Mouse (Mus musculus) MEL (cell line): ENCODE results near the gene AU018091. TPM values are rescaled to one million over a fixed set of nuclear protein-coding genes. Genes with fewer than 3 reads are reported as not detected.

ENCODE experiments used
- DNase-seq: peaks from one replicate; pipeline ENCODE4 v3.0.0; 2011; ENCODE audit warnings: low read depth, low spot score
- H3K27ac ChIP-seq: 2 replicates; pipeline ENCODE4 v1.5.1; 2012; ENCODE audit warnings: low read depth, mild to moderate bottlenecking, control low read depth, low read length, moderate library complexity; ENCODE audit not compliant: control insufficient read depth
- H3K27me3 ChIP-seq, 2 experiments: fragments of 150-350 bp in 1 of 2; sonication (generic) in 1 of 2; 2 replicates each; pipeline ENCODE4 v1.6.1; 2012; ENCODE audit warnings: low read length in 2 of 2, mild to moderate bottlenecking in 2 of 2, improper control_type of control experiment in 1 of 2, moderate library complexity in 1 of 2; ENCODE audit not compliant: insufficient read depth in 2 of 2, control insufficient read depth in 1 of 2
- H3K36me3 ChIP-seq, 2 experiments: 2 replicates each; pipeline ENCODE4 v1.6.1; 2012 to 2014; ENCODE audit warnings: low read length in 2 of 2, improper control_type of control experiment in 1 of 2, inconsistent platforms in 1 of 2, mild to moderate bottlenecking in 1 of 2; ENCODE audit not compliant: insufficient read depth in 2 of 2, control insufficient read depth in 1 of 2
- H3K4me1 ChIP-seq, 2 experiments: fragments of 150-350 bp in 1 of 2; sonication (generic) in 1 of 2; 2 replicates each; pipeline ENCODE4 v1.6.1; 2012; ENCODE audit warnings: low read length in 2 of 2, improper control_type of control experiment in 1 of 2, mild to moderate bottlenecking in 1 of 2; ENCODE audit not compliant: insufficient read depth in 2 of 2, control insufficient read depth in 1 of 2
- H3K4me3 ChIP-seq, 2 experiments: fragments of 150-350 bp in 1 of 2; sonication (generic) in 1 of 2; 2 replicates each; pipeline ENCODE4 v1.5.1; 2012; ENCODE audit warnings: low read depth in 2 of 2, low read length in 2 of 2, mild to moderate bottlenecking in 2 of 2, moderate library complexity in 2 of 2, control low read depth in 1 of 2, improper control_type of control experiment in 1 of 2; ENCODE audit not compliant: control insufficient read depth in 1 of 2, insufficient read depth in 1 of 2
- H3K79me2 ChIP-seq: 2 replicates; pipeline ENCODE4 v1.6.1; 2012; ENCODE audit warnings: mild to moderate bottlenecking, low read length, moderate library complexity; ENCODE audit not compliant: control insufficient read depth, poor library complexity, insufficient read depth
- H3K9ac ChIP-seq: 2 replicates; pipeline ENCODE4 v1.6.1; 2012; ENCODE audit warnings: low read depth, mild to moderate bottlenecking, control low read depth, low read length, moderate library complexity; ENCODE audit not compliant: control insufficient read depth, poor library complexity, severe bottlenecking
- H3K9me3 ChIP-seq: fragments of 150-350 bp; sonication (generic); replicated peaks from 2 replicates; pipeline ENCODE4 v1.6.1; 2012; ENCODE audit warnings: mild to moderate bottlenecking, low read length, improper control_type of control experiment, moderate library complexity; ENCODE audit not compliant: insufficient read depth
- BHLHE40 ChIP-seq: IDR thresholded peaks from 2 replicates; pipeline ENCODE4 v1.6.1; 2012; ENCODE audit warnings: low read depth, mild to moderate bottlenecking, inconsistent platforms, low read length, improper control_type of control experiment, borderline replicate concordance
- CHD1 ChIP-seq: IDR thresholded peaks from 2 replicates; pipeline ENCODE4 v1.6.1; 2012; ENCODE audit warnings: low read depth, mild to moderate bottlenecking, inconsistent platforms, low read length, improper control_type of control experiment
- CHD2 ChIP-seq: IDR thresholded peaks from 2 replicates; pipeline ENCODE4 v1.6.1; 2011; ENCODE audit warnings: low read length, improper control_type of control experiment
- CTCF ChIP-seq, 3 experiments: IDR thresholded peaks in 2 of 3; conservative IDR thresholded peaks in 1 of 3; 2 replicates each; pipeline ENCODE4 v1.5.1; 2011 to 2012; ENCODE audit warnings: low read length in 3 of 3, low read depth in 2 of 3, mild to moderate bottlenecking in 2 of 3, improper control_type of control experiment in 1 of 3, inconsistent platforms in 1 of 3, mixed read lengths in 1 of 3, moderate library complexity in 1 of 3; ENCODE audit not compliant: control insufficient read depth in 1 of 3, insufficient read depth in 1 of 3, poor library complexity in 1 of 3, severe bottlenecking in 1 of 3
- ELF1 ChIP-seq: IDR thresholded peaks from 2 replicates; pipeline ENCODE4 v1.6.1; 2014; ENCODE audit warnings: low read depth, mild to moderate bottlenecking, inconsistent platforms, low read length, improper control_type of control experiment, moderate library complexity
- EP300 ChIP-seq, 2 experiments: IDR thresholded peaks; 2 replicates each; pipeline ENCODE4 v1.6.1; 2011; ENCODE audit warnings: improper control_type of control experiment in 2 of 2, low read length in 2 of 2, low read depth in 1 of 2, mild to moderate bottlenecking in 1 of 2
- GABPA ChIP-seq: IDR thresholded peaks from 2 replicates; pipeline ENCODE4 v1.6.1; 2012; ENCODE audit warnings: low read depth, mild to moderate bottlenecking, inconsistent platforms, low read length, improper control_type of control experiment, moderate library complexity
- GATA1 ChIP-seq: IDR thresholded peaks from 2 replicates; pipeline ENCODE4 v1.6.1; 2011; ENCODE audit warnings: low read depth, low read length, improper control_type of control experiment
- JUND ChIP-seq: IDR thresholded peaks from 2 replicates; pipeline ENCODE4 v1.6.1; 2011; ENCODE audit warnings: low read depth, mild to moderate bottlenecking, improper control_type of control experiment, low read length
- KAT2A ChIP-seq: conservative IDR thresholded peaks from 2 replicates; pipeline ENCODE4 v1.6.1; 2012; ENCODE audit warnings: low read depth, low read length, improper control_type of control experiment, inconsistent platforms
- MAX ChIP-seq: IDR thresholded peaks from 2 replicates; pipeline ENCODE4 v1.6.1; 2011; ENCODE audit warnings: low read length, improper control_type of control experiment
- MAZ ChIP-seq: IDR thresholded peaks from 2 replicates; pipeline ENCODE4 v1.6.1; 2012; ENCODE audit warnings: low read depth, mild to moderate bottlenecking, inconsistent platforms, low read length, improper control_type of control experiment
- MEF2A ChIP-seq: IDR thresholded peaks from 2 replicates; pipeline ENCODE4 v1.6.1; 2014; ENCODE audit warnings: low read depth, mild to moderate bottlenecking, inconsistent platforms, low read length, improper control_type of control experiment; ENCODE audit not compliant: poor library complexity, insufficient replicate concordance, severe bottlenecking; ENCODE audit errors: extremely low read depth
- MYB ChIP-seq: IDR thresholded peaks from 2 replicates; pipeline ENCODE4 v1.6.1; 2011; ENCODE audit warnings: mild to moderate bottlenecking, low read depth, low read length, improper control_type of control experiment
- MYC ChIP-seq: IDR thresholded peaks from 2 replicates; pipeline ENCODE4 v1.6.1; 2011; ENCODE audit warnings: low read depth, mild to moderate bottlenecking, low read length, improper control_type of control experiment, moderate library complexity
- NELFE ChIP-seq: IDR thresholded peaks from 2 replicates; pipeline ENCODE4 v1.6.1; 2011; ENCODE audit warnings: low read depth, low read length, improper control_type of control experiment
- NRF1 ChIP-seq: IDR thresholded peaks from 2 replicates; pipeline ENCODE4 v1.6.1; 2014; ENCODE audit warnings: low read depth, mild to moderate bottlenecking, inconsistent platforms, low read length, improper control_type of control experiment, moderate library complexity; ENCODE audit not compliant: poor library complexity, insufficient read depth, severe bottlenecking
- POLR2AphosphoS2 ChIP-seq: IDR thresholded peaks from 2 replicates; pipeline ENCODE4 v1.6.1; 2011; ENCODE audit warnings: low read length, improper control_type of control experiment
- SIN3A ChIP-seq: IDR thresholded peaks from 2 replicates; pipeline ENCODE4 v1.6.1; 2012; ENCODE audit warnings: low read length, improper control_type of control experiment, inconsistent platforms
- TAL1 ChIP-seq: IDR thresholded peaks from 2 replicates; pipeline ENCODE4 v1.6.1; 2012; ENCODE audit warnings: mild to moderate bottlenecking, inconsistent platforms, low read length, moderate library complexity, mixed read lengths
- TBP ChIP-seq: IDR thresholded peaks from 2 replicates; pipeline ENCODE4 v1.8.0; 2011; ENCODE audit warnings: low read depth, low read length, improper control_type of control experiment
- UBTF ChIP-seq: IDR thresholded peaks from 2 replicates; pipeline ENCODE4 v1.6.1; 2012; ENCODE audit warnings: low read depth, mild to moderate bottlenecking, inconsistent platforms, low read length, improper control_type of control experiment, moderate library complexity, borderline replicate concordance; ENCODE audit not compliant: insufficient read depth
- USF2 ChIP-seq, 2 experiments: IDR thresholded peaks; 2 replicates each; pipeline ENCODE4 v1.6.1; 2011 to 2012; ENCODE audit warnings: improper control_type of control experiment in 2 of 2, low read length in 2 of 2, borderline replicate concordance in 1 of 2, inconsistent platforms in 1 of 2, low read depth in 1 of 2, mild to moderate bottlenecking in 1 of 2; ENCODE audit not compliant: insufficient read depth in 1 of 2
- ZKSCAN1 ChIP-seq: IDR thresholded peaks from 2 replicates; pipeline ENCODE4 v1.6.1; 2012; ENCODE audit warnings: low read depth, mild to moderate bottlenecking, inconsistent platforms, low read length, improper control_type of control experiment, moderate library complexity
- ZMIZ1 ChIP-seq: IDR thresholded peaks from 2 replicates; pipeline ENCODE4 v1.6.1; 2012; ENCODE audit warnings: low read depth, mild to moderate bottlenecking, inconsistent platforms, low read length, improper control_type of control experiment, moderate library complexity
- ZNF384 ChIP-seq: IDR thresholded peaks from 2 replicates; pipeline ENCODE4 v1.6.1; 2012; ENCODE audit warnings: low read depth, mild to moderate bottlenecking, inconsistent platforms, low read length, improper control_type of control experiment
- polyA plus RNA-seq, 2 experiments: library from polyadenylated mRNA; stranded (reverse) in 1 of 2; unstranded in 1 of 2; fragments of >175 nt in 1 of 2; fragments of >200 nt in 1 of 2; gene quantifications; 2 replicates each; pipeline versions ENCODE4 v1.2.1 to v1.2.4; 2012; ENCODE audit warnings: low replicate concordance in 2 of 2, low read depth in 1 of 2; ENCODE audit not compliant: insufficient read length in 2 of 2, insufficient read depth in 1 of 2, missing spikeins in 1 of 2
- total RNA-seq: library from RNA; depleted of rRNA; stranded (reverse); fragments of 300-350 nt; gene quantifications from 2 replicates; pipeline ENCODE4 v1.2.3, GENCODE M21; 2012

Gene AU018091
- total and polyA plus RNA-seq, 3 experiments, result not detected

GRCm38 (mm10) chr7:3150376-3150775, 18.6 kb downstream of the AU018091 start:
- Histone ChIP-seq H3K9ac (no peak overlapping the region), H3K4me1 (no peaks in the 10 kb centered on the region), H3K27me3 (no peaks in the 10 kb centered on the region), H3K36me3 (no peaks in the 10 kb centered on the region), H3K79me2 (no peaks in the 10 kb centered on the region)
- no peak for DNase-seq
- no peak for TF ChIP-seq MAZ
- no peak for TF ChIP-seq MYB
- TF ChIP-seq ZMIZ1, result no peak
- no peak for TF ChIP-seq TAL1
- no peak for TF ChIP-seq CHD1
- TF ChIP-seq POLR2AphosphoS2, result no peak
- no peak for TF ChIP-seq NRF1
- TF ChIP-seq CHD2, result no peak
- no peak for TF ChIP-seq MEF2A
- no peak for TF ChIP-seq KAT2A
- no peak for TF ChIP-seq GATA1
- TF ChIP-seq UBTF, result no peak
- no peak for TF ChIP-seq ZKSCAN1
- TF ChIP-seq JUND, result no peak
- no peak for TF ChIP-seq MAX
- no peak for TF ChIP-seq CTCF (IDR thresholded peaks at IDR 0.05 in 2 of 3, conservative IDR thresholded peaks at IDR 0.05 in 1 of 3; ENCODE audit: control insufficient read depth in 1 of 3, insufficient read depth in 1 of 3, low read depth in 2 of 3, low read length in 3 of 3, poor library complexity in 1 of 3, severe bottlenecking in 1 of 3)
- no peak for TF ChIP-seq EP300 (IDR thresholded peaks at IDR 0.05; ENCODE audit: low read depth in 1 of 2, low read length in 2 of 2)
- no peak for TF ChIP-seq GABPA
- TF ChIP-seq, all 39 proteins: peak for 0
- no peaks in the 10 kb centered on the region for H3K9me3 ChIP-seq
- no peak overlapping the region for H3K27ac ChIP-seq
- H3K4me3 ChIP-seq, result no peak overlapping the region

GRCm38 (mm10) chr7:3146072-3146471, 22.9 kb downstream of the AU018091 start:
- H3K27ac ChIP-seq, result no peak overlapping the region
- TF ChIP-seq UBTF (no peak), ELF1 (no peak), USF2 (IDR thresholded peaks at IDR 0.05; ENCODE audit: borderline replicate concordance in 1 of 2, insufficient read depth in 1 of 2, low read depth in 1 of 2, low read length in 2 of 2) (no peak), TAL1 (no peak), KAT2A (no peak), MYC (no peak), ZNF384 (no peak), EP300 (IDR thresholded peaks at IDR 0.05; ENCODE audit: low read depth in 1 of 2, low read length in 2 of 2) (no peak), SIN3A (no peak), CHD2 (no peak), CTCF (IDR thresholded peaks at IDR 0.05 in 2 of 3, conservative IDR thresholded peaks at IDR 0.05 in 1 of 3; ENCODE audit: control insufficient read depth in 1 of 3, insufficient read depth in 1 of 3, low read depth in 2 of 3, low read length in 3 of 3, poor library complexity in 1 of 3, severe bottlenecking in 1 of 3) (no peak), MEF2A (no peak), MAZ (no peak), BHLHE40 (no peak), ZKSCAN1 (no peak), TBP (no peak), CHD1 (no peak), NELFE (no peak)
- TF ChIP-seq, all 39 proteins: peak for 0
- no peak overlapping the region for H3K9ac ChIP-seq
- H3K27me3 ChIP-seq, result no peaks in the 10 kb centered on the region
- DNase-seq, result no peak
- no peaks in the 10 kb centered on the region for H3K36me3 ChIP-seq
- H3K9me3 ChIP-seq, result no peaks in the 10 kb centered on the region
- H3K79me2 ChIP-seq, result no peaks in the 10 kb centered on the region
- H3K4me1 ChIP-seq, result no peaks in the 10 kb centered on the region
- H3K4me3 ChIP-seq, result no peak overlapping the region
